Comparison of ENCODE assay signal across 8 mouse cellular contexts in genomic region chr5:92083417-92084038, GRCm38 (mm10). TPM values are rescaled to one million over a fixed set of nuclear protein-coding genes. Genes with fewer than 3 reads are reported as not detected.
DNase-seq lines count a peak whose midpoint lies in the region; ATAC-seq and TF ChIP-seq lines count a peak whose summit lies in the region.

G3bp2 (minus strand) TSS chr5:92083719.

- TF ChIP-seq POLR2A in bone marrow macrophage, adult 2 months (IDR thresholded peaks at IDR 0.05; ENCODE audit: borderline replicate concordance, low read depth, low read length): no peak
- TF ChIP-seq POLR2A in embryonic fibroblast, embryonic 13.5 days (IDR thresholded peaks at IDR 0.05; ENCODE audit: low read depth, low read length): peak; percentile 66

- DNase-seq in A20 (ENCODE audit: low read depth, low spot score): peak; percentile 99
- peak; percentile 97 for DNase-seq in heart, adult 9 months (ENCODE audit: low spot score in 2 of 2)
- peak; percentile 93 to 94 for DNase-seq in monocyte, adult 2 months (ENCODE audit: low read depth in 1 of 2, low spot score in 2 of 2)
- peak; percentile 96 to 97 for DNase-seq in spleen, postnatal 36 days (ENCODE audit: low spot score in 2 of 2)

- peak within 1 kb of the TSS; percentile 70 for H3K4me2 ChIP-seq in kidney, embryonic 14.5 days (replicated peaks; ENCODE audit: low read depth, low read length)
- peak within 1 kb of the TSS; percentile 54 for H3K4me2 ChIP-seq in limb, embryonic 15.5 days

- peak within 1 kb of the TSS; percentile 89 for H3K4me3 ChIP-seq in bone marrow macrophage, adult 2 months (ENCODE audit: insufficient read depth, low read length)
- H3K4me3 ChIP-seq in embryonic fibroblast, embryonic 13.5 days (ENCODE audit: insufficient read depth, low read length): peak within 1 kb of the TSS; percentile 91
- peak within 1 kb of the TSS; percentile 71 for H3K4me3 ChIP-seq in kidney, embryonic 14.5 days (ENCODE audit: low read length)
- H3K4me3 ChIP-seq in limb, embryonic 15.5 days: peak within 1 kb of the TSS; percentile 78

- peak within 1 kb of the TSS; percentile 90 for H3K9ac ChIP-seq in kidney, embryonic 14.5 days (ENCODE audit: low read depth, low read length)
- peak within 1 kb of the TSS; percentile 91 for H3K9ac ChIP-seq in limb, embryonic 15.5 days

- H3K27me3 ChIP-seq in kidney, embryonic 14.5 days (ENCODE audit: control insufficient read depth, insufficient read depth, low read length): no peaks in the 10 kb centered on the region
- no peaks in the 10 kb centered on the region for H3K27me3 ChIP-seq in limb, embryonic 15.5 days

- ATAC-seq in kidney, embryonic 14.5 days (ENCODE audit: low FRiP score, low TSS enrichment): peak; percentile 98
- ATAC-seq in limb, embryonic 15.5 days (ENCODE audit: insufficient number of reproducible peaks, low FRiP score, low TSS enrichment, low read depth): peak; percentile 97

- H3K36me3 ChIP-seq in kidney, embryonic 14.5 days (ENCODE audit: control insufficient read depth, insufficient read depth, low read length): no peaks in the 10 kb centered on the region
- no peaks in the 10 kb centered on the region for H3K36me3 ChIP-seq in limb, embryonic 15.5 days

- no peak for TF ChIP-seq CTCF in bone marrow macrophage, adult 2 months (IDR thresholded peaks at IDR 0.05; ENCODE audit: low read depth, low read length)
- no peak for TF ChIP-seq CTCF in embryonic fibroblast, embryonic 13.5 days (IDR thresholded peaks at IDR 0.05; ENCODE audit: borderline replicate concordance, insufficient read depth, low read length)

- H3K27ac ChIP-seq in bone marrow macrophage, adult 2 months (ENCODE audit: insufficient read depth, low read depth, low read length): peak within 1 kb of the TSS; percentile 88
- peak within 1 kb of the TSS; percentile 79 for H3K27ac ChIP-seq in embryonic fibroblast, embryonic 13.5 days (ENCODE audit: insufficient read depth, low read length)
- peak within 1 kb of the TSS; percentile 99 for H3K27ac ChIP-seq in kidney, embryonic 14.5 days (ENCODE audit: low read depth, low read length)
- H3K27ac ChIP-seq in limb, embryonic 15.5 days: peak within 1 kb of the TSS; percentile 98

- peaks cover 23% of the 10 kb centered on the region for H3K4me1 ChIP-seq in bone marrow macrophage, adult 2 months (ENCODE audit: control insufficient read depth, insufficient read depth, low read length)
- H3K4me1 ChIP-seq in embryonic fibroblast, embryonic 13.5 days (ENCODE audit: control insufficient read depth, insufficient read depth, low read length): peaks cover 8% of the 10 kb centered on the region
- H3K4me1 ChIP-seq in kidney, embryonic 14.5 days (ENCODE audit: control insufficient read depth, insufficient read depth, low read length): peaks cover 11% of the 10 kb centered on the region; the same call in 1 of the 2 replicates
- H3K4me1 ChIP-seq in limb, embryonic 15.5 days: peaks cover 20% of the 10 kb centered on the region

- no peaks in the 10 kb centered on the region for H3K9me3 ChIP-seq in kidney, embryonic 14.5 days (ENCODE audit: control insufficient read depth, low read length)
- H3K9me3 ChIP-seq in limb, embryonic 15.5 days: no peaks in the 10 kb centered on the region

- WGBS in kidney, embryonic 14.5 days: under 1% methylated on average over 57 of the region's 65 CpGs
- WGBS in limb, embryonic 15.5 days: under 1% methylated on average over 65 of the region's 65 CpGs

RNA-seq across cellular contexts. Expression of gene G3bp2, which starts in this region (rescaled TPM):
- polyA plus RNA-seq in bone marrow macrophage, adult 2 months (2012; ENCODE audit: insufficient read depth, insufficient read length, missing spikeins): 100 and 112 TPM in 2 replicates
- polyA plus RNA-seq in embryonic fibroblast, embryonic 13.5 days (2011; ENCODE audit: insufficient read length, low read depth, missing spikeins): 104 and 116 TPM in 2 replicates
- polyA plus RNA-seq in kidney, embryonic 14.5 days (2014; fragmentation: Nextera tagmentation; extraction: Ambion mirVana): 159 and 214 TPM in 2 replicates
- 136 and 146 TPM in 2 replicates for polyA plus RNA-seq in limb, embryonic 15.5 days (2015; fragmentation: Nextera tagmentation; extraction: Ambion mirVana)

Comparison
In these comparisons a context has a peak if more than half of its experiments do, and no peak if none do; other contexts are left out.
1. Peak in every context shown above with its lines: DNase-seq, ATAC-seq, H3K4me3 ChIP-seq and H3K27ac ChIP-seq.